ENCODE assay signal across 26 mouse cellular contexts in genomic region chr5:68087174-68087573, GRCm38 (mm10). TPM values are rescaled to one million over a fixed set of nuclear protein-coding genes. Genes with fewer than 3 reads are reported as not detected.
"Had no signal": no experiment of that assay in that cellular context is flagged by ENCODE, and none has a peak within 500 bp of the region (broad histone marks: within the 10 kb centered on the region; RNA-seq: fewer than 3 reads in every experiment).

No protein-coding gene starts in this region.

- H3K27ac ChIP-seq: limb, embryonic 10.5 days; limb, embryonic 13.5 days; liver, embryonic 12.5 days; liver, embryonic 15.5 days; lung, embryonic 15.5 days; midbrain, embryonic 10.5 days; midbrain, embryonic 13.5 days; neural tube, embryonic 13.5 days; stomach, postnatal 0 days had no signal

- H3K4me3 ChIP-seq: limb, embryonic 10.5 days; limb, embryonic 13.5 days; liver, embryonic 12.5 days; liver, embryonic 15.5 days; lung, embryonic 15.5 days; megakaryocyte, embryonic 14.5 days; midbrain, embryonic 10.5 days; midbrain, embryonic 13.5 days; myocyte; neural tube, embryonic 13.5 days had no signal

- DNase-seq: kidney, postnatal 10 days; kidney, postnatal 36 days; layer of hippocampus, adult 9-11 months; liver; lung, adult 18-20 months; lung, postnatal 10 days; lung, postnatal 36 days; thymus, adult 2 months; thymus, postnatal 14 days; thymus, postnatal 4 days had no signal

RNA-seq across cellular contexts. Expression of gene Grxcr1, which starts 55.5 kb away (rescaled TPM):
- total RNA-seq: layer of hippocampus, postnatal 25 days; left cerebral cortex, adult 18-20 months; left cerebral cortex, postnatal 25 days; monocyte, adult 5-6 weeks; neutrophil, adult 5-6 weeks had no signal
